26 mouse cellular contexts compared by ENCODE assay signal in the genomic region with DNA sequence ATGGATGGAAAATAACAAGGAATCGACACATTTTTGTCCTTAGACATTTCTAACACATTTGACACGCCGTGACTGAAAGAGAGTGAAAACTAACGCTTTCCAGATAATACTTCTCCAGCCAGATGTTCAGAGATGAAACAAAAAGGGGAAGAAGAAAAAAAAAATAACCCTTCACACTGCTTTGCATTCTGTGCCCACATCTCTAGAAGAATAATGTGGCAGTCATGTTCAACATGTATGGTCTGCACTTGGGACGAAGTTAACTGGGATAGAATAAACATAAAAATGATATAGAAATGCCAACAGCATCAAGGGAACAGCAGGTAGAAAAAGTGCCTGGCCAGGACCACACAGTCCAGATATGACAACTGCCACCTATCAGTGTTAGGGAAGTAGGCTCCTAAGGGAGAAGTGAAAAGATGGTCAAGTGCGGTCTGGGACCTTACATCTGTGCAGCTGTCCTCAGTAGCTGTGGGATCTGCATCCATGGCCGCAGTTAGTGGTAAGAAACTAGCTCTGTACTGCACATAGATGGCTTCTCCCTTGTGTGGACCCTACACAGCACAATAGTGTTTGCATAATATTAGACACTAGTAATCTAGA.
A peak's percentile ranks its signal among the peaks of the same experiment; 100 is the strongest.
DNase-seq lines count a peak whose midpoint lies in the region; ATAC-seq and TF ChIP-seq lines count a peak whose summit lies in the region.
"Had no signal": no experiment of that assay in that cellular context is flagged by ENCODE, and none has a peak within 500 bp of the region (broad histone marks: within the 10 kb centered on the region; RNA-seq: fewer than 3 reads in every experiment).

No protein-coding gene starts in this region.

- no peak for TF ChIP-seq RAD21 in MEL (IDR thresholded peaks at IDR 0.05; ENCODE audit: low read depth, low read length)

- H3K27me3 ChIP-seq in heart, embryonic 12.5 days (replicated peaks) = no peaks in the 10 kb centered on the region
- no peaks in the 10 kb centered on the region for H3K27me3 ChIP-seq in MEL (ENCODE audit: control insufficient read depth in 1 of 2, insufficient read depth in 2 of 2, low read length in 2 of 2)
- H3K27me3 ChIP-seq in splenic B cell, adult 2 months (ENCODE audit: control insufficient read depth, insufficient read depth, low read length, poor library complexity, severe bottlenecking) = no peaks in the 10 kb centered on the region
- H3K27me3 ChIP-seq in thymus, adult 2 months (ENCODE audit: control insufficient read depth, insufficient read depth, low read length) = no peaks in the 10 kb centered on the region
- H3K27me3 ChIP-seq: embryonic facial prominence, embryonic 15.5 days had no signal

- H3K4me1 ChIP-seq in heart, embryonic 12.5 days (replicated peaks) = peaks cover 16% of the 10 kb centered on the region
- peaks cover 5 to 15% of the 10 kb centered on the region in 2 experiments for H3K4me1 ChIP-seq in MEL (ENCODE audit: control insufficient read depth in 1 of 2, insufficient read depth in 2 of 2, low read length in 2 of 2)
- H3K4me1 ChIP-seq in thymus, adult 2 months (replicated peaks; ENCODE audit: control insufficient read depth, insufficient read depth, low read length) = peaks cover 14% of the 10 kb centered on the region

- WGBS in heart, embryonic 12.5 days = 84% methylated on average over 7 of the region's 7 CpGs
- whole genome bisulfite sequencing in thymus, adult 2 months = 50% methylated on average over 7 of the region's 7 CpGs

- no peaks in the 10 kb centered on the region for H3K36me3 ChIP-seq in heart, embryonic 12.5 days
- peaks cover 0 to 4% of the 10 kb centered on the region in 2 experiments; a peak in 2 of 4 replicates for H3K36me3 ChIP-seq in MEL (ENCODE audit: control insufficient read depth in 1 of 2, insufficient read depth in 2 of 2, low read length in 2 of 2)
- no peaks in the 10 kb centered on the region for H3K36me3 ChIP-seq in splenic B cell, adult 2 months (ENCODE audit: control insufficient read depth, insufficient read depth, low read length, poor library complexity, severe bottlenecking)
- no peaks in the 10 kb centered on the region for H3K36me3 ChIP-seq in thymus, adult 2 months (ENCODE audit: control insufficient read depth, insufficient read depth, low read length)
- H3K36me3 ChIP-seq: embryonic facial prominence, embryonic 12.5 days; embryonic facial prominence, embryonic 15.5 days; heart, embryonic 15.5 days; hindbrain, embryonic 10.5 days; hindbrain, embryonic 13.5 days had no signal

- H3K27ac ChIP-seq in heart, embryonic 12.5 days (ENCODE audit: poor library complexity, severe bottlenecking) = no peak overlapping the region
- no peak overlapping the region for H3K27ac ChIP-seq in MEL (ENCODE audit: control insufficient read depth, low read depth, low read length)
- no peak overlapping the region for H3K27ac ChIP-seq in thymus, adult 2 months (ENCODE audit: control insufficient read depth, insufficient read depth, low read length)
- H3K27ac ChIP-seq: embryonic facial prominence, embryonic 12.5 days; embryonic facial prominence, embryonic 15.5 days; heart, embryonic 15.5 days; hindbrain, embryonic 10.5 days; hindbrain, embryonic 13.5 days had no signal

- no peak for TF ChIP-seq CTCF in MEL (IDR thresholded peaks at IDR 0.05 in 2 of 3, conservative IDR thresholded peaks at IDR 0.05 in 1 of 3; ENCODE audit: control insufficient read depth in 1 of 3, insufficient read depth in 1 of 3, low read depth in 2 of 3, low read length in 3 of 3, poor library complexity in 1 of 3, severe bottlenecking in 1 of 3)
- no peak for TF ChIP-seq CTCF in thymus, adult 2 months (IDR thresholded peaks at IDR 0.05; ENCODE audit: borderline replicate concordance, control insufficient read depth, extremely low read depth, insufficient read depth, low read length, poor library complexity)

- no peaks in the 10 kb centered on the region for H3K79me2 ChIP-seq in MEL (ENCODE audit: control insufficient read depth, insufficient read depth, low read length, poor library complexity)

- no peak overlapping the region for H3K4me2 ChIP-seq in heart, embryonic 12.5 days
- H3K4me2 ChIP-seq: embryonic facial prominence, embryonic 12.5 days; embryonic facial prominence, embryonic 15.5 days; heart, embryonic 11.5 days; heart, embryonic 15.5 days; hindbrain, embryonic 13.5 days had no signal

- peak; percentile 72 for DNase-seq in heart, adult 11 months
- peak; percentile 41 for DNase-seq in MEL (ENCODE audit: low read depth, low spot score)
- peak; percentile 40 for DNase-seq in splenic B cell, adult 2 months (ENCODE audit: low read depth, low spot score)
- DNase-seq in thymus, adult 2 months = no peak
- no peak for DNase-seq in adrenal gland, postnatal 4 days (ENCODE audit: low spot score in 2 of 2)
- DNase-seq in lung, postnatal 4 days = no peak
- DNase-seq: adrenal gland, adult 8-10 months; adrenal gland, postnatal 25 days; cerebellum, adult 18-20 months; cerebellum, adult 9-10 months; cerebellum, postnatal 14 days; forebrain, postnatal 0 days; gastrocnemius, postnatal 25 days; heart, postnatal 10 days; heart, postnatal 36 days had no signal

- no peak for TF ChIP-seq EP300 in MEL (IDR thresholded peaks at IDR 0.05; ENCODE audit: low read depth in 1 of 2, low read length in 2 of 2)

- H3K9me3 ChIP-seq in heart, embryonic 12.5 days (replicated peaks) = no peaks in the 10 kb centered on the region
- H3K9me3 ChIP-seq in MEL (replicated peaks; ENCODE audit: insufficient read depth, low read length) = no peaks in the 10 kb centered on the region
- H3K9me3 ChIP-seq: embryonic facial prominence, embryonic 12.5 days; embryonic facial prominence, embryonic 15.5 days; heart, embryonic 15.5 days; hindbrain, embryonic 10.5 days; hindbrain, embryonic 13.5 days had no signal

- no peak for ATAC-seq in heart, embryonic 12.5 days (ENCODE audit: insufficient number of reproducible peaks, low FRiP score)
- peak; percentile 74 for ATAC-seq in megakaryocyte, adult 5-6 weeks (ENCODE audit: poor library complexity, severe bottlenecking)
- ATAC-seq: activated CD4-positive, CD25-positive, alpha-beta regulatory T cell, adult 4 months; forebrain, embryonic 14.5 days; forebrain, postnatal 0 days; hindbrain, embryonic 16.5 days had no signal

- no peak for TF ChIP-seq POLR2A in MEL (IDR thresholded peaks at IDR 0.05; ENCODE audit: control insufficient read depth in 1 of 2, insufficient read depth in 1 of 2, low read depth in 1 of 2, low read length in 2 of 2, poor library complexity in 1 of 2)
- no peak for TF ChIP-seq POLR2A in thymus, adult 2 months (IDR thresholded peaks at IDR 0.05; ENCODE audit: control insufficient read depth, extremely low read depth, insufficient read depth, low read length, poor library complexity)

- H3K9ac ChIP-seq in heart, embryonic 12.5 days = no peak overlapping the region
- no peak overlapping the region for H3K9ac ChIP-seq in MEL (ENCODE audit: control insufficient read depth, low read depth, low read length, poor library complexity, severe bottlenecking)
- H3K9ac ChIP-seq: embryonic facial prominence, embryonic 12.5 days; embryonic facial prominence, embryonic 15.5 days; forebrain, postnatal 0 days; heart, embryonic 15.5 days; hindbrain, embryonic 13.5 days had no signal

- no peak overlapping the region for H3K4me3 ChIP-seq in heart, embryonic 12.5 days
- H3K4me3 ChIP-seq in MEL (ENCODE audit: control insufficient read depth in 1 of 2, insufficient read depth in 1 of 2, low read depth in 2 of 2, low read length in 2 of 2) = no peak overlapping the region
- no peak overlapping the region for H3K4me3 ChIP-seq in thymus, adult 2 months (ENCODE audit: control insufficient read depth, insufficient read depth, low read length)
- H3K4me3 ChIP-seq: embryonic facial prominence, embryonic 12.5 days; embryonic facial prominence, embryonic 15.5 days; heart, embryonic 15.5 days; hindbrain, embryonic 10.5 days; hindbrain, embryonic 13.5 days had no signal

TF ChIP-seq in MEL, 35 proteins besides CTCF, POLR2A, EP300 and RAD21:
- TF ChIP-seq GATA1 (IDR thresholded peaks at IDR 0.05; ENCODE audit: low read depth, low read length) = 0 out of 2 replicates have a peak, but pooled peaks have one; percentile 13
- no peak for TF ChIP-seq RCOR1 (IDR thresholded peaks at IDR 0.05; ENCODE audit: low read depth, low read length)
- TF ChIP-seq ZNF384 (IDR thresholded peaks at IDR 0.05; ENCODE audit: low read depth, low read length) = peak; percentile 82; the same call in 1 of the 2 replicates
- no peak for TF ChIP-seq SMC3 (IDR thresholded peaks at IDR 0.05; ENCODE audit: low read depth, low read length)

Comparison
In these comparisons a context has a peak if more than half of its experiments do, and no peak if none do; other contexts are left out.
1. DNase-seq: peak in heart, adult 11 months (single experiment), MEL (single experiment) and splenic B cell, adult 2 months (single experiment); none in thymus, adult 2 months (single experiment), adrenal gland, postnatal 4 days (0 of 2) and lung, postnatal 4 days (0 of 2).